Mouse (Mus musculus) ovary, adult 18-20 months (tissue): ENCODE results near the gene Sapcd2.
"Not testable (repeated sequence)": the region's sequence is repeated elsewhere in the genome, so short reads cannot be mapped to it uniquely, and the experiment has no call there.

ENCODE experiments used
- DNase-seq: peaks from one replicate; pipeline ENCODE4 v3.0.0; 2022; ENCODE audit warnings: low spot score, mixed read lengths

Sapcd2 gene

DNA sequence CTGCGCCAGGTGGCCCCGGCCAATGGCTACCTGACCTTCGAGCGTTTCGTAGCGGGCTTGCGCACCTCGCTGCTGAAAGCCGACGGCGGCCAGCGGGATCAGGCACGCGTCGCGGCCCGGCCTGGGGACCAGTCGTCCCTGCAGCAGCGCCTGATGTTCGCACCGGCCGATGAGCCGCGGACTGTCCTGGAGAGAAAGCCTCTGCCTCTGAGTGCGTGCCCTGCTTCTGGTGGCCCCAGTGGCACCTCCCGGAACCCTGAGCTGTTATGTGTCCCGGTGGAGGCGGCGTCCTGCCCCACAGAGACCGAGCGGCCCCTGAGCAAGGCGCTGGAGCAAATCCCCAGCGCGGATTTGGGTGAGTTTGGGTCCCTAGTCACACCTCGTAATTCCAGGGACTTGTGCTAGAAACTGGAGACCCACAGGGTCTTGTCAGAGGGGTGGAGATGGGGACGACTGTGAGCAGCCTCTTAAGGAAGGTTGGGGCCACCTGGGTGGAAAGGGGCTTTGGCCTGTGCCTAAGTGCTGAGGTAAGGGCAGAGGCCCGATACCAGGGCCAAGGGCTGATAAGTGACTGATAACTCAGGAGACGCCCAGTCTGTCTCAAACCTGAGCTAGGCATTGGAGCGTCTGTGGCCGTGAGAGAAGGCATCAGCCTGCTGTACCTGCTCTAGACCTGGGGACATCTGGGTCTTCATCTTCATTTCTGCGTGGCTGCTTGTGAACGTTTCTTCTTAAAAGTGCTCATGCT, 697 bp downstream of the Sapcd2 start:
- DNase-seq: no peak

- DNase-seq: no peak
Measured at GRCm38 (mm10) chr2:25373431-25373830, 1.3 kb downstream of the Sapcd2 start.

DNA sequence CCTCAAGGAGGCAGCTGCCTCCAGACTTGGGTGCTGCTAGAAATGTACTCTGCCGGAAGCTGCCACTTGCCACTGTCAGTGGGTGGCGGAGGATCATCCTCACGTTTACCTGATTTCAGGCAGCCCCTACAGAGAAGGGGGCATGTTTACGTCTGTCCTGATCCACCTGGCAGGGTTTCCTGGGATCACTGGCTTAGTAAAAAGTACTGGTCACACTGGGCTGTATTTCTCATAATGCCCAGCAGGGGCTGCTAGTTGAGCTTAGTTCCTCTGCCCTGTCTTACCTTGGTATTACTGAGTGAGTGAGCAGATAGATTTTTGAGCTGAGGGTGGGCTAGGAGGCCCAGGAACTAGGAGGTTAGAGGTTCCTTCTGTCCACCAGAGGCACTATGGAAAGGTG, 4.5 kb downstream of the Sapcd2 start:
- DNase-seq: no peak

- no peak for DNase-seq
Measured at GRCm38 (mm10) chr2:25384492-25384891, 12.4 kb downstream of the Sapcd2 start.

- DNase-seq: no peak
Measured at GRCm38 (mm10) chr2:25391266-25391665, 19.1 kb downstream of the Sapcd2 start.

GRCm38 (mm10) chr2:25394281-25395221, 22.4 kb downstream of the Sapcd2 start:
- no peak for DNase-seq

DNA sequence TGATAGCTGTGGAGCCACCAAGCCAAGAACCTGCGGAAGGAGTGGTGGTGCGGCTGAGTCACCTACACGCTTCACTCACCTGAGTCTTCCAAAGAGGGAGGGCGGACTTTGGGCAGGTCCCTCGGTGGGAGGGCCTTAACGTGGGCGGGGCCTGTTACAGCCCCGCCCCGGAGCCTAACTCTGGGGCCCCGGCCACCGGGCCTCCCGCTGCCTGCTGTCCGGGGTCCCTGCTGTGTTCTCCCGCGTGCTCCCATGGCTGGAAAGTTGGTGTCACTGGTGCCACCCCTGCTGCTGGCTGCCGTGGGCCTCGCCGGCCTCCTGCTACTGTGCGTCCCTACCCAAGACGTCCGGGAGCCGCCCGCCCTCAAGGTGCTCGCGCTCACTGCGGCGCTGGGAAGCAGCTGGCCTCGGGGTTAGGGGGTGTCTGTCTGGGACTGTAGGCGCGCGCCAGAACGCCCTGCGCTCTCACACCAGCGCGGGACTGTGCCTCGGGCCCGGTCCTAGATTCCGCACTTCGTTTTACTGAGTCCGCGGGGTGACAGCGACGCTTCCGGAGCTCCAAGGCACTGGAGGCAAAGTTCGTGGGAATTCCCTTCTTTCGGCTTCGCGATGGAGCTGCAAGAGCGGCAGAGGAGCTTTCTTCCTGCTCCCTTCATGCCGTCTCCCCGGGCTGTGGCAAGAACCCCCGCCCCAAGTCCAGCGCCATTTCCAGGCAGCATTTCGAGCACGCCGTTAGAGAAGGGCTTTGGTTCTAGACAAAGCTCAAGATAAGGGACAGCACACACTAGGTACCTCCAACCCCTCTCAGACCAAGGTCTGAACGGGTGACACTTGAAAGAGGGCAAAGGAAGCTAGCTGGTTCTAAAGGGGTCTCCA, 23.8 kb downstream of the Sapcd2 start, which contains the start of gene Entpd2:
TSS of gene Entpd2 (plus strand) at position 154 of the 876 bp plus-strand sequence.
- DNase-seq: no peak

- no peak for DNase-seq
Measured at GRCm38 (mm10) chr2:25396597-25396983, 24.5 kb downstream of the Sapcd2 start.

- DNase-seq: no peak
Measured at GRCm38 (mm10) chr2:25397010-25397409, 24.9 kb downstream of the Sapcd2 start.

GRCm38 (mm10) chr2:25398065-25398464, 25.9 kb downstream of the Sapcd2 start:
- no peak for DNase-seq

- no peak for DNase-seq
Measured at GRCm38 (mm10) chr2:25399051-25399450, 26.9 kb downstream of the Sapcd2 start, which contains the start of gene Npdc1. Npdc1 (plus strand) TSS chr2:25399351.

GRCm38 (mm10) chr2:25400291-25400690, 28.2 kb downstream of the Sapcd2 start:
- no peak for DNase-seq

- DNase-seq: peak; percentile 59
Measured at GRCm38 (mm10) chr2:25400764-25401163, 28.6 kb downstream of the Sapcd2 start.

DNA sequence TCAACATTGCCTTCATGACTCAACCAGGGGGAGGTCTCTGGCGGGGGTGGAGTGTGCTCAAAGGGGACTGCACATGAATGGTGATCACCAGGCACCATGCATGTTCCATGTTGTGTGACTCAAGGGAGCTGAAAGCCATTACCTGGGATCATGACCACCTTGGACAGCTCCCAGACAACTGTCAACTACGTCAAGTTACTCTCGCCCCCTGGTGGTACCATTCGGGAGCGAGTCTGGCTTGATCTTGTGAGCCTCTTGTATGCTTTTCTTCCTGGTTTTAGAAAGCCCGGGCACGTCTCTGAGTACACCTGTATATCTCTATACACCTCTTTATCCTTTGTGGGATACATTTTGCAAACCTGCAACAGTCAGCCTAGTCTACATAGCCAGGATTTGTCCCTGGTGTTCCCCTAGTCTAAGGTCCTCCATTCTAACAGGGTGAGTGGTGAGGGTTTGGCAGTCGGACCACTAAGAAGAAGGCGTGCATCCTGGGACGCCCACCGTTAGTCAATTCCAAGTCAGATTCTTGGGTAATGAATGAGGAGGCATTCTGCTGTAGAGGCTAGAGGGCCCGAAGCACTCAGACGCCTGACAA, 30.4 kb downstream of the Sapcd2 start:
- DNase-seq: no peak

DNA sequence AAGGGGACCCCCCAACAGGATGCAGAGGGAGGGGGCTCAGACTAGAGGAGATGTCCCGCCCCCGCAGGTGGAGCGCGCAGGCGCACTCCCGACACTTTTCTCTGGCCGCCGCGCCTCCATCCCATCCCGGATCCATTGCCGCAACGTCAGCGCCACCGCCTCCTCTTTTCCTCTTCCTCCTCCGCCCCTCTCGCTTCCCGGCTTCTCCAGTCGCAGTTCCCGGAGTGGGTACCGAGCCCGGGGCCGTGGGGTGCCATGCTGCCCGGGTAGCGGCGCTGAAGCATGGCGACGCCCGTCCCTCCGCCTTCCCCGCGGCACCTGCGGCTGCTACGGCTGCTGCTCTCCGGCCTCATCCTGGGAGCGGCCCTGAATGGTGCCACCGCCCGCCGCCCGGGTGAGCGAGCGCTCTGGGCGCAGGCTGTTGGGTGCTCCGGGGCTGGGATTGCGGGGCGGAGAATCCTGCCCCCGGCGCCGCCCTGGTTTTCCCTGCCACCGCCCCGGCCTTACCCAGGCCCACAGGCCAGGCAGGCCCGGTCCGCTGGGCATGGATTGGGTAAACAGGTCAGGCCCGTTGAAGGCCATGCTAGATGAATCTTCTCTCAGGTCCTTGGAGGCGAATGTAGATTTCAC, 31.0 kb downstream of the Sapcd2 start:
- peak; percentile 61 for DNase-seq

- no peak for DNase-seq
Measured at GRCm38 (mm10) chr2:25403994-25404393, 31.9 kb downstream of the Sapcd2 start.

GRCm38 (mm10) chr2:25408908-25409307, 36.8 kb downstream of the Sapcd2 start:
- no peak for DNase-seq

- DNase-seq: not testable (repeated sequence)
Measured at GRCm38 (mm10) chr2:25413436-25413835, 41.3 kb downstream of the Sapcd2 start.

DNA sequence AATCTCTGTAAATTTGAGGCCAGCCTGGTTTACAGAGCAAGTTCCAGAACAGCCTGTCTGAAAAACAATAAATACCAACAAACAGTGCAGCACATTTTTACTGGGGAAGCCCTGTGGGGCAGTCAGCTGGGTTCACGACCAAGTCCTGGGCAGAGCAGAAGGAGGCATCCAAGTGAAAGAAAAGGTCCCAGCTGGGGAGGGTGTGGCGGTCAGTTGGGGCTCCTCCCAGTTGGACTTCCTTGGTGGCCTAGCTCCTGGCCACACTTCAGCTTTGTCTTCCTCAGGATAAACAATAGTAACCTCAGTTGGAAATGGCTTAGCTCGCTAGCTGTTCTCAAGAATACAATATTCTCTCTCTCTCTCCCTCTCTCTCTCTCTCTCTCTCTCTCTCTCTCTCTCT, 45.3 kb downstream of the Sapcd2 start:
- DNase-seq: no peak

GRCm38 (mm10) chr2:25421896-25422295, 49.8 kb downstream of the Sapcd2 start:
- no peak for DNase-seq
